Mouse (Mus musculus): Measurements from ENCODE around the gene Gm49510. TPM values are rescaled to one million over a fixed set of nuclear protein-coding genes. Genes with fewer than 3 reads are reported as not detected.

Gm49510 gene
- polyA plus RNA-seq, 1 experiment from 2014 or later = 0.28 TPM

DNA sequence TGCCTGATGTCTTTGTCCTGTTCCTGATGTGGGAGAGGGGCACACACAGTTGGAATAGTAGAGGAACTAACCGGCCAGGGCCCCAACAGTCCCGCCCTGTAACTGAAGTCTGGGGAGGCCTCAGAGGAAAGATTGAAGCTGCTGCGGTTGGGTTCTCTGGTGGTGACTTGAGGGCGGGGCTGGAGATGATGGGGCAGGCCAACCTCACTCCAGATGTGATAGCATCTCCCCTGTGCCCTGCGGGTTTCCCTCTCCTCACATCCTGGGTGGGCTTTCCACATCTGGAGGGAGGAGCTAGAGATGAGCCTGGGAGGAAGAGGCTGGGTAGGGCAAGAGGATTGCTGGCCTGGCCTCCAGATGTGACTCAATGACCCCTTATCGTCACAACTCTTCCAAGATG lies 24.1 kb downstream of the Gm49510 start:
- no peaks in the 10 kb centered on the region; the same call in 1 of the 2 replicates for H3K27me3 ChIP-seq (replicated peaks)
- H3K4me2 ChIP-seq (replicated peaks) = no peak overlapping the region
- H3K9ac ChIP-seq = no peak overlapping the region
- H3K36me3 ChIP-seq = peaks cover 8% of the 10 kb centered on the region
- peaks cover 32% of the 10 kb centered on the region for H3K4me1 ChIP-seq
- ATAC-seq (ENCODE audit: low FRiP score, low read depth) = no peak
- 74% methylated on average over 6 of the region's 6 CpGs for WGBS
- H3K9me3 ChIP-seq = no peaks in the 10 kb centered on the region
- no peak overlapping the region for H3K27ac ChIP-seq
- no peak overlapping the region for H3K4me3 ChIP-seq

DNA sequence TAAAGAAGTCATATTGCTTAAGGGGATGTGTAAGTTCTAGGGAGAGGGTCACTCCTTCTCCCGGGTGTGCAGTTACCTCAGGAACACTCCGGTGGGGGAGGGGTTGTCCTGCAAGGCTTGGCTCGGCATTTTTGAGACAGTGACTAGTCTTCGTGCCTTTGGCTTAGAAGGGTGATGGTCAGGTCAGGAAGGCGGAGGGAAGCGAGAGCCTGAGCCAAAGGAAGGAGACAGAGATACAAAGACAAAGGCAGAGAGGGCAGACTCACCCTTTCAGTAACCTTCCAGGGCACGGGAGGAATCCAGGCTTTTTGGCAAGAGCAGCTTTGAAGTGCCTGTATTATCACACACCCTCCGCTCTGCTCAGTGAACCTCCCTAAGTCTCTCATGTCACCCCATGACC lies 25.7 kb downstream of the Gm49510 start:
- Histone ChIP-seq H3K4me2 (replicated peaks) (no peak overlapping the region), H3K4me1 (peaks cover 32% of the 10 kb centered on the region), H3K9me3 (no peaks in the 10 kb centered on the region), H3K4me3 (no peak overlapping the region), H3K27ac (no peak overlapping the region), H3K9ac (no peak overlapping the region), H3K36me3 (peaks cover 4% of the 10 kb centered on the region; the same call in 1 of the 2 replicates), H3K27me3 (replicated peaks) (no peaks in the 10 kb centered on the region; the same call in 1 of the 2 replicates)
- WGBS = 36% methylated on average over 8 of the region's 8 CpGs
- no peak for ATAC-seq (ENCODE audit: low FRiP score, low read depth)

DNA sequence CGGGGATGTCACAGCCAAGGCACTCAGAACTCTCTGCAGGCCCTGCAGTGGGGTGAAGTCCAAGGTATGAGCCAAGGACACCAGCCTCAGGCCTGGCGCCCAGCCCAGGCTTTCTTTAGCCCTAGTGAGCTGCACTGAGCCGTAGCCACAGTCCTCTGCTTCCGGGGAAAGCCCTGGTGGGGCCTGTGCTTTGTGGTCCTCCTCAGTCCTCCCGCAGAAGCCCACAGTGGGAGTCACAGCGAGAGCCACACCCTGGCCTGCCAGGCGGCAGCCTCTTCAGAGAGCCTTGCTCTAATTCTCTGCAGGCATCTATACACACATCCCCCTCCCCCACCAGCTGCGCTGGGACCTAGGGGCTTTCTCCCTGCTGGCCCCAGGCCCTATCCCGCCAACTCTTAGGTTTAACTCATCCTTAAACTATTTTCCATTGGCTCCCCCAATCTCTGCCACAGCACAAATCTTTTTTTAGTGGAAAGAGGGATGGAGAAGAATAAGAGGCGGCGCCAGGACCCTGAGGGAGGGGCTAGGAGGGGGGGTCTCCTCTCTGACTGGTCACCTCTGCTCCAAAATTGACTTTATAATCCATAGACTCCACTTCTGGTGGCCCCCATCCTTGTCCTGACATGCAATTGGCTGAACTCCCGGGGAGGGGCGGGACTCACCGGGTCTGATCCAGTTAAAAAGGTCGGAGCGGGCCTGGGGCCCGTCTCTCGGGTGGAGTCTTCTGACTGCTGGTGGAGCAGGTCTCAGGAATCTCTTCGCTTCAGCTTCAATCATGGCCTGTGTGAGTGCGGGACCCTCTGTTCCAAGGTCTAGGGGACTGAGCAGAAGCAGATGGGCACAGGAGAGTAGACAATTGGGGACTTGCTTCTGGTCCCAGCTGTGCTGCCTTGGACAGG lies 26.8 kb downstream of the Gm49510 start, which contains the start of gene Lgals1:
TSS of gene Lgals1 (plus strand) at position 705 of the 899 bp plus-strand sequence.
- peak; percentile 23; the same call in 1 of the 2 replicates for ATAC-seq (ENCODE audit: low FRiP score, low read depth)

DNA sequence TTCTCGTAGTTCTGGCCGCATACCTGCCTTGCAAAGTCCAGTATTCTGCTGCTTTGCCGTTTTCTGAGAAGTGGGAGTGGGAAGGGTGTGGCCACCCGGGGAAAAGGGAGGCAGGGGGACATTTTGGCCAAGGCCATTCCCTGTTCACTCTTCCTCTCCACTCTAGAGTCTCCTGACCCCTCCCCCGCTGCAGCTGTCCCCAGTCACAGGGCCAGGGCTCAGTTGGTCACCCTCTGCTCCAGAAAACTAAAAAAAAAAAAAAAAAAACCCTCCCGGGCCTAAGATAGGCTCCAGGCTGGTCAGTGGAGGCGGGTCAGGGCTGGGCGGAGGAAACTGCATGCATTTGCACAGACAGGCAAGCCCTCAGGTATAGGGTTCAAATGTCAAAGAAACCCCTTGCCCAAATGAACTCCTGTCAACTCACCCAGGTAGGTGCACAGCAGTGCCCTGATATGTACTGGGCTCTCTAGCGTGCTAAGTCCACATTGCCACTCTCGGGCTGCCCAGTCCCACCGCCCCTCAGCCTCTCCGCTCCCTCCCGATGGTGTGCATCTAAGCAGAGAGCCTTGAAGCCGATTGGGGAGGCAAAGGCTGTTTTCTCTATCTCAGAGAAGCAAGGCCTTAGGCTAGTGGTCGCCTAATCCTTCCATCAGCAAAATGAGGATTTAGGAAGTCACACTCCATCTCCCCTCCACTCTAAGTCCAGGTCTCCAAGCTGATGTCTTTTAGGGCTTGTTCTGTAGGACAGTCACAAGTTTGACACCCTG lies 27.7 kb downstream of the Gm49510 start:
- H3K27me3 ChIP-seq (replicated peaks) = no peaks in the 10 kb centered on the region; the same call in 1 of the 2 replicates
- no peak overlapping the region for H3K27ac ChIP-seq
- no peaks in the 10 kb centered on the region for H3K9me3 ChIP-seq
- peak overlapping the region; percentile 55 for H3K4me2 ChIP-seq (replicated peaks)
- H3K9ac ChIP-seq = peak overlapping the region; percentile 44; the same call in 1 of the 2 replicates
- 23% methylated on average over 15 of the region's 15 CpGs for WGBS
- no peak for ATAC-seq (ENCODE audit: low FRiP score, low read depth)
- peak overlapping the region; percentile 22 for H3K4me3 ChIP-seq
- H3K4me1 ChIP-seq = peaks cover 32% of the 10 kb centered on the region
- 0 out of 2 replicates have a peak, but pooled peaks cover 4% of the 10 kb centered on the region for H3K36me3 ChIP-seq

More for the DNA sequence above, 26.8 kb downstream of the Gm49510 start, which contains the start of gene Lgals1:
- peak within 1 kb of the TSS; percentile 22 for H3K4me3 ChIP-seq
- WGBS = 6% methylated on average over 20 of the region's 20 CpGs
- H3K27ac ChIP-seq = 0 out of 2 replicates have a peak within 1 kb of the TSS, but pooled peaks have one; percentile 37
- H3K4me1 ChIP-seq = peaks cover 32% of the 10 kb centered on the region
- H3K9me3 ChIP-seq = no peaks in the 10 kb centered on the region
- H3K9ac ChIP-seq = peak within 1 kb of the TSS; percentile 33
- 0 out of 2 replicates have a peak, but pooled peaks cover 4% of the 10 kb centered on the region for H3K36me3 ChIP-seq
- H3K27me3 ChIP-seq (replicated peaks) = no peaks in the 10 kb centered on the region; the same call in 1 of the 2 replicates
- H3K4me2 ChIP-seq (replicated peaks) = peak within 1 kb of the TSS; percentile 55

DNA sequence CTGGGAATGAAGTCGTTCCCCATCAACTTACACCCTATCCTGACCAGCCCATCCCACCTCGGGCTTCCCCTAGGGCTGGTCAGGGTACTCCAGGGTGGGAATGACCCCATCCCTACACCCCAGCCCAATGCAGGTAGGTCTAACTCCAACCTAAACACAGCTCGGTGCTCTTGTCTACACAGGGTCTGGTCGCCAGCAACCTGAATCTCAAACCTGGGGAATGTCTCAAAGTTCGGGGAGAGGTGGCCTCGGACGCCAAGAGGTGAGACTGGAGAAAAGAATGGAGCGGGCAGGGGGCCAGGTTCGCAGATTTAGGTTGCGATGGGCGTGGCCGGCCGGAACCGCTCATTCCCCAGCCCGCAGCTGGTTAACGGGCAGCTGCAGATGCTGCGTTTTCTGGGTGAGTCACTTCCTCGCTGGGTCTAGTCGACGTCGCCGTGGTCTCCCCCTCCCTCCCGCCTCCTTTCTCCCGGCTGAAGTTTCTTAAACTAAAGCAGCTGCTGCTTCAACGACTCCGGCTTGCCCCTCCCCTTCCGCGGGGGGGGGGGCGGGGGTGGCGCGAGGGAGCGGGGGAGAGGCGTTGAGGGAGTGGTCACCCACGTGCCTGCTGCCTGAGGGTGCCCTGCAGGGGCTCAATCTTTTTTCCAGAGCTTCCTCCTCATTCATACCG lies 28.5 kb downstream of the Gm49510 start:
- Histone ChIP-seq H3K27me3 (replicated peaks) (no peaks in the 10 kb centered on the region; the same call in 1 of the 2 replicates), H3K9ac (peak overlapping the region; percentile 44; the same call in 1 of the 2 replicates), H3K4me2 (replicated peaks) (peak overlapping the region; percentile 55), H3K4me1 (peaks cover 32% of the 10 kb centered on the region), H3K9me3 (no peaks in the 10 kb centered on the region), H3K27ac (no peak overlapping the region), H3K4me3 (peak overlapping the region; percentile 22), H3K36me3 (0 out of 2 replicates have a peak, but pooled peaks cover 4% of the 10 kb centered on the region)
- WGBS = under 1% methylated on average over 35 of the region's 35 CpGs
- ATAC-seq (ENCODE audit: low FRiP score, low read depth) = peak; percentile 42; the same call in 1 of the 2 replicates

DNA sequence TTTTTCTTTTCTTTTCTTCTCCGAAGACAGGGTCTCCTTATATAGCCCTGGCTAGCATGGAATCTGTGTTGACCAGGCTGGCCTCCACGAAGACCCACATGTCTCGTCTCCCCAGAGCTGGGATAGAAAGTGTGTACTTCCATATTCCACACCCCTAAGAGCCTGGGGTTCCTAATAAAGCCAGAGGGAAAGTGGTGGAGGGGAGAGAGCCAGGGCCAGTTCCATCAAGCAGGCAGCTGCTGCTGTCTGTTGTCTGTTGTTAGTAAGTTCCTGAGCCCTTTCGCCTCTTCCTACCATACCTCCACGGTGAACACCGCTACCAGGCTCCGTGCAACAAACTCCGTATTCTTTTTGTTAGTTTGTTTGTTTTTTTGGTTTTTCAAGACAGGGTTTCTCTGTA lies 29.1 kb downstream of the Gm49510 start:
- H3K4me2 ChIP-seq (replicated peaks) = peak overlapping the region; percentile 55
- 48% methylated on average over 8 of the region's 8 CpGs for WGBS
- 0 out of 2 replicates have a peak, but pooled peaks cover 4% of the 10 kb centered on the region for H3K36me3 ChIP-seq
- no peaks in the 10 kb centered on the region for H3K9me3 ChIP-seq
- ATAC-seq (ENCODE audit: low FRiP score, low read depth) = no peak
- 0 out of 2 replicates have a peak overlapping the region, but pooled peaks have one; percentile 44 for H3K9ac ChIP-seq
- H3K4me3 ChIP-seq = 0 out of 2 replicates have a peak overlapping the region, but pooled peaks have one; percentile 0
- H3K4me1 ChIP-seq = peaks cover 32% of the 10 kb centered on the region
- no peak overlapping the region for H3K27ac ChIP-seq
- H3K27me3 ChIP-seq (replicated peaks) = no peaks in the 10 kb centered on the region; the same call in 1 of the 2 replicates

DNA sequence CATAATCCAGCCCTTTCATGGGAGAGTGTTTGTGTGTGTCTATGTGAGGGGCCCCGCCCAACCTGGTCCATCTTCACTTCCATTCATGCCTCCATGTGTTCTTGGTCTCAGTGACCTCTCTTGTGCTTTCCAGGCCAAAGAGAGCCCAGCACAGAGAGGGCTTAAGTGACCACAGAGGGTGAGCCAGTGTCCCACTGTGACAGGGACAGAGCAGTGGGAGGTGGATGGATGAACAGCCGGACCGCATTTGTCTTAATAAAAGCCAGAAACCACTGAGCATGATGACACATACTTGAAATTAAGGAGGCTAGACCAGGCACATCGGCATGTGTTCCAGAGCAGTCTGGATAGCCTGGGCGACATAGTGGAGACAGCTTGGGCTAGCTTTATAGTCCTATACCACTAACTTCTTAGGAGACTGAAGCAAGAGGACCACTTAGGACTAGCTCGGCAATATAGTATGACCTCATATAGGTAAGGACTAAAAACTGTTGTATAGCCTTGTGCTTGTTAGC lies 30.8 kb downstream of the Gm49510 start:
- 94% methylated on average over 6 of the region's 6 CpGs for WGBS

DNA sequence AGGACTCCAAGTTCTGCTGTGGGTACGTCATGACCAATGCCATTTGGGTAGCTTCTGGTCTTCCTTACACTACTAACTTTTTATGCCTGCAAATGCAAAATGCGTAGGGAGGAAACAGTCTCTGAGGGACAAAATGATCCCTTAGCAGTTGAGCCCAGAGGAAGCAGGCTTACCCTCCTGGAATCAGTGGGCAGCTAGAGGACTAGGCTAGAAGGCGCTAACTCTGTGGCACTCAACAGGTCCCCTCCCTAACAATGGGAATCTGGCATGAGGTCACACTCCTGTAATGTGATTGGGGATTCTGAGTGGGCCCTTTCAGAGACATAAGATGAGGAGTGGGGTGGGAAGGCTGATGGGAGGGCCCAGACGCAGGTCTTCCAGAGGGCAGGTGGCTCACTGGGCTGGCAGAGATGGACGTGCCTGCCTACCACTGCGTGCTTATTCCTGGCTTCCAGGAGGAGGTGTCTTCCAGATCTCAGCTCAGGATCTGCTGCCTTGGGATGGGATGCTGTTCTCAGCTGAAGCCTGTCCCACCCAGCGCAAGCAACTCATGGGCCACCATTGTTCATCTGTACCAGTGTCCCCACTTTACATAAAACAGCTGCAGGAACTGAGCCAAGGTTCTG lies 31.4 kb downstream of the Gm49510 start:
- WGBS = 92% methylated on average over 7 of the region's 7 CpGs
- no peak overlapping the region for H3K9ac ChIP-seq
- H3K4me1 ChIP-seq = peaks cover 33% of the 10 kb centered on the region
- no peak overlapping the region for H3K4me2 ChIP-seq (replicated peaks)
- H3K27me3 ChIP-seq (replicated peaks) = no peaks in the 10 kb centered on the region; the same call in 1 of the 2 replicates
- H3K27ac ChIP-seq = no peak overlapping the region
- H3K36me3 ChIP-seq = 0 out of 2 replicates have a peak, but pooled peaks cover 4% of the 10 kb centered on the region
- H3K9me3 ChIP-seq = no peaks in the 10 kb centered on the region
- H3K4me3 ChIP-seq = no peak overlapping the region
- no peak for ATAC-seq (ENCODE audit: low FRiP score, low read depth)

More for the DNA sequence above, 30.8 kb downstream of the Gm49510 start:
- no peaks in the 10 kb centered on the region for H3K9me3 ChIP-seq
- no peak overlapping the region for H3K9ac ChIP-seq
- no peak overlapping the region for H3K27ac ChIP-seq
- H3K4me1 ChIP-seq = peaks cover 33% of the 10 kb centered on the region
- ATAC-seq (ENCODE audit: low FRiP score, low read depth) = no peak
- no peaks in the 10 kb centered on the region; the same call in 1 of the 2 replicates for H3K27me3 ChIP-seq (replicated peaks)
- 0 out of 2 replicates have a peak, but pooled peaks cover 4% of the 10 kb centered on the region for H3K36me3 ChIP-seq
- H3K4me3 ChIP-seq = no peak overlapping the region
- no peak overlapping the region for H3K4me2 ChIP-seq (replicated peaks)

DNA sequence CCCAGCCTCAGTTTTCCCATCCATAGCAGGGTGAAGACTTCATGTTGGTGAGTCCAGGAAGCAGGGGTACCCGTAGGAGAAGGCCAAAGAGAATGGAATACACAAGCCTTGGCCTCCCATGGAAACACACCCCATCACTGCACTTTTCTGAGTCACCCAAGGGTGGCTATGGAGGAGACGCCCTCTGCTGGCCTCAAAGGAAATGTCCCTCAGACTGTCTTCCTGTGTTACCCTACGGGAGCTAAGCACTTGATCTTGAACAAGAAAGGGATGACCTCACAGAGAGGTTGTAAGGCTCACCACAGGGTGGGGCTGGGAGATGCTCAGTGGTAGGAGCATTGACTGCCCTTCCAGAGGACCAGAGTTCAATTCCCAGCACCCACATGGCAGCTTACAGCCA lies 32.1 kb downstream of the Gm49510 start:
- Histone ChIP-seq H3K4me3 (no peak overlapping the region), H3K27me3 (replicated peaks) (no peaks in the 10 kb centered on the region; the same call in 1 of the 2 replicates), H3K36me3 (peaks cover 7% of the 10 kb centered on the region; the same call in 1 of the 2 replicates), H3K9me3 (no peaks in the 10 kb centered on the region), H3K9ac (no peak overlapping the region), H3K27ac (no peak overlapping the region), H3K4me2 (replicated peaks) (no peak overlapping the region), H3K4me1 (peaks cover 32% of the 10 kb centered on the region)
- 26% methylated on average over 3 of the region's 3 CpGs for WGBS
- ATAC-seq (ENCODE audit: low FRiP score, low read depth) = no peak

DNA sequence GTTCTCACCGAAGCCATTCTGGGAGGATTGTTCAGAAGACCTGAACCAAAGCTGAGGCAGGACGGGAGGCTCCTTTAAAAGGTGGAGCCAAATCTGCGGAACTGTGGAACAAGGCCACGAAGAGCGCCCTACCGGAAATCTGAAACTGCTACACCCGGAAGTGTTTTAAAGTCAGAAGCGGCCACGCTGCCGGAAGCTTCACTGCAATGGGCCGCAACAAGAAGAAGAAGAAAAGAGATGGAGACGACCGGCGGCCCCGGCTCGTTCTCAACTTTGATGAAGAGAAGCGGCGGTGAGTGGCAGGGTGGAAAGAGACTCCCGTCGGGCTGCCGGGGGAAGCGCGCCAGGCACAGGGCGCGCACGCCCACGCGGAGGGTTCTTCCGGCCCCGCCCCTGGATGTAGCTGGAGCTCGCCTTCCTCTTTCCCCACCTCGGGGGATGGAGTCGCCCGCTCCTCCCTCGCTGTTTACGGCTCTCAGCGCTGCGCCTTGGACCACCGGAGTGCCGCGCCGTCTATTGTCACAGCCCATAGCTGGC lies 35.4 kb downstream of the Gm49510 start, which contains the start of gene Nol12:
TSS of gene Nol12 (plus strand) at position 150 of the 537 bp plus-strand sequence.
- ATAC-seq (ENCODE audit: low FRiP score, low read depth) = peak; percentile 87
- Histone ChIP-seq H3K4me3 (peak within 1 kb of the TSS; percentile 79), H3K4me2 (replicated peaks) (peak within 1 kb of the TSS; percentile 79), H3K36me3 (peaks cover 35% of the 10 kb centered on the region), H3K27ac (peak within 1 kb of the TSS; percentile 26; the same call in 1 of the 2 replicates), H3K27me3 (replicated peaks) (no peaks in the 10 kb centered on the region), H3K9me3 (no peaks in the 10 kb centered on the region), H3K4me1 (peaks cover 13% of the 10 kb centered on the region), H3K9ac (peak within 1 kb of the TSS; percentile 73)
- WGBS = under 1% methylated on average over 42 of the region's 42 CpGs
